Mouse (Mus musculus): ENCODE results near the gene Mast1. TPM values are rescaled to one million over a fixed set of nuclear protein-coding genes. Genes with fewer than 3 reads are reported as not detected.

Gene Mast1
- total and polyA plus RNA-seq, 3 experiments = 0.21 to 0.34 TPM; not detected in 1

- Histone ChIP-seq H3K9ac (ENCODE audit: insufficient read depth, low read depth) (no peak overlapping the region), H3K27ac (ENCODE audit: insufficient read depth, low read depth) (no peak overlapping the region), H3K9me3 (replicated peaks; ENCODE audit: low read length) (peaks cover 13% of the 10 kb centered on the region), H3K27me3 (replicated peaks) (no peaks in the 10 kb centered on the region), H3K4me1 (ENCODE audit: control insufficient read depth in 1 of 2, insufficient read depth in 2 of 2) (peaks cover 6 to 12% of the 10 kb centered on the region in 2 experiments), H3K36me3 (replicated peaks in 1 of 2; ENCODE audit: control insufficient read depth in 1 of 2, insufficient read depth in 1 of 2, low read length in 1 of 2) (peaks cover 12 to 61% of the 10 kb centered on the region in 2 experiments), H3K4me2 (ENCODE audit: insufficient read depth, low read depth, poor library complexity, severe bottlenecking) (no peak overlapping the region), H3K4me3 (replicated peaks in 1 of 3; ENCODE audit: low read depth in 2 of 3, low read length in 2 of 3, poor library complexity in 1 of 3) (no peak overlapping the region), H3K79me2 (replicated peaks; ENCODE audit: control insufficient read depth, extremely low read depth, insufficient read depth, poor library complexity, severe bottlenecking) (no peaks in the 10 kb centered on the region)
- dilution Hi-C loops (cut with MboI; ENCODE audit: extremely low pct_ligation_motif_present, extremely low pct_unique_long_range_greater_than_20kb, low sequenced_read_pairs) = no loop called here
- in situ Hi-C loops (cut with MboI; ENCODE audit: low pct_ligation_motif_present, low pct_unique_long_range_greater_than_20kb, low sequenced_read_pairs) = no loop called here
- no peak for TF ChIP-seq CHD1 (IDR thresholded peaks at IDR 0.05; ENCODE audit: low read depth, low read length)
- TF ChIP-seq SMC3 (IDR thresholded peaks at IDR 0.05; ENCODE audit: low read depth, low read length) = no peak
- peak in 1 of 2 experiments; percentile 44; a peak in 2 of 4 replicates for TF ChIP-seq CTCF (conservative IDR thresholded peaks at IDR 0.05 in 1 of 2, IDR thresholded peaks at IDR 0.05 in 1 of 2; ENCODE audit: low read depth in 2 of 2, low read length in 2 of 2)
- DNase-seq (ENCODE audit: extremely low read depth) = peak; percentile 48
Observed at GRCm38 (mm10) chr8:84913960-84914359, 23.2 kb downstream of the Mast1 start.

GRCm38 (mm10) chr8:84913502-84913900, 23.7 kb downstream of the Mast1 start:
- H3K79me2 ChIP-seq (replicated peaks; ENCODE audit: control insufficient read depth, extremely low read depth, insufficient read depth, poor library complexity, severe bottlenecking) = no peaks in the 10 kb centered on the region
- H3K4me1 ChIP-seq (ENCODE audit: control insufficient read depth in 1 of 2, insufficient read depth in 2 of 2) = peaks cover 6 to 12% of the 10 kb centered on the region in 2 experiments
- in situ Hi-C loops (cut with MboI; ENCODE audit: low pct_ligation_motif_present, low pct_unique_long_range_greater_than_20kb, low sequenced_read_pairs) (no loop called here), dilution Hi-C loops (cut with MboI; ENCODE audit: extremely low pct_ligation_motif_present, extremely low pct_unique_long_range_greater_than_20kb, low sequenced_read_pairs) (no loop called here)
- TF ChIP-seq CHD2 (IDR thresholded peaks at IDR 0.05; ENCODE audit: low read length) (no peak), TBP (conservative IDR thresholded peaks at IDR 0.05; ENCODE audit: low read depth, low read length) (no peak), USF2 (conservative IDR thresholded peaks at IDR 0.05; ENCODE audit: low read depth, low read length) (no peak), BHLHE40 (IDR thresholded peaks at IDR 0.05; ENCODE audit: low read depth, low read length) (no peak), ZC3H11A (IDR thresholded peaks at IDR 0.05; ENCODE audit: low read depth, low read length) (no peak), KAT2A (IDR thresholded peaks at IDR 0.05; ENCODE audit: insufficient replicate concordance, low read length) (no peak), JUND (conservative IDR thresholded peaks at IDR 0.05; ENCODE audit: low read depth, low read length) (no peak), IRF4 (IDR thresholded peaks at IDR 0.05; ENCODE audit: low read depth, low read length) (no peak), E2F4 (IDR thresholded peaks at IDR 0.05; ENCODE audit: insufficient replicate concordance, low read depth, low read length) (no peak), UBTF (IDR thresholded peaks at IDR 0.05; ENCODE audit: low read depth, low read length) (no peak), EP300 (IDR thresholded peaks at IDR 0.05; ENCODE audit: low read length) (no peak), NELFE (IDR thresholded peaks at IDR 0.05; ENCODE audit: low read depth, low read length) (no peak), ETS1 (conservative IDR thresholded peaks at IDR 0.05; ENCODE audit: low read depth, low read length) (no peak), ZKSCAN1 (IDR thresholded peaks at IDR 0.05; ENCODE audit: borderline replicate concordance, low read depth, low read length) (no peak), HCFC1 (IDR thresholded peaks at IDR 0.05; ENCODE audit: low read depth, low read length) (no peak), JUN (IDR thresholded peaks at IDR 0.05; ENCODE audit: insufficient read depth, low read depth, low read length) (no peak), ELF1 (IDR thresholded peaks at IDR 0.05; ENCODE audit: low read depth, low read length) (no peak), USF1 (IDR thresholded peaks at IDR 0.05; ENCODE audit: low read depth, low read length) (no peak), MAZ (IDR thresholded peaks at IDR 0.05; ENCODE audit: low read depth, low read length) (no peak)
- no peaks in the 10 kb centered on the region for H3K27me3 ChIP-seq (replicated peaks)
- peaks cover 13% of the 10 kb centered on the region for H3K9me3 ChIP-seq (replicated peaks; ENCODE audit: low read length)
- H3K9ac ChIP-seq (ENCODE audit: insufficient read depth, low read depth) = no peak overlapping the region
- peaks cover 12 to 61% of the 10 kb centered on the region in 2 experiments for H3K36me3 ChIP-seq (replicated peaks in 1 of 2; ENCODE audit: control insufficient read depth in 1 of 2, insufficient read depth in 1 of 2, low read length in 1 of 2)
- H3K4me2 ChIP-seq (ENCODE audit: insufficient read depth, low read depth, poor library complexity, severe bottlenecking) = no peak overlapping the region
- no peak overlapping the region for H3K4me3 ChIP-seq (replicated peaks in 1 of 3; ENCODE audit: low read depth in 2 of 3, low read length in 2 of 3, poor library complexity in 1 of 3)
- no peak for DNase-seq (ENCODE audit: extremely low read depth)
- H3K27ac ChIP-seq (ENCODE audit: insufficient read depth, low read depth) = no peak overlapping the region

Data from CH12.LX (cell line).